Mouse (Mus musculus) liver, embryonic 12.5 days (tissue): ENCODE measurements around the gene Smg9. TPM values are rescaled to one million over a fixed set of nuclear protein-coding genes. Genes with fewer than 3 reads are reported as not detected.

Experiments used
- ATAC-seq: fragments of 200-750 bp; cut with Nextera tagmentation; 2 replicates; pipeline ENCODE4 v1.8.0; 2017; ENCODE audit warnings: moderate number of reproducible peaks, mild to moderate bottlenecking, moderate library complexity
- H3K27ac ChIP-seq: fragments of 300-500 bp; sonication (generic); 2 replicates; pipeline ENCODE4 v1.5.1; 2016; ENCODE audit warnings: mild to moderate bottlenecking
- H3K27me3 ChIP-seq: fragments of 300-500 bp; sonication (generic); replicated peaks from 2 replicates; pipeline ENCODE4 v1.6.1; 2016; ENCODE audit warnings: mild to moderate bottlenecking, moderate library complexity
- H3K36me3 ChIP-seq: fragments of 300-500 bp; sonication (generic); 2 replicates; pipeline ENCODE4 v1.6.1; 2016; ENCODE audit warnings: mild to moderate bottlenecking, moderate library complexity
- H3K4me1 ChIP-seq: fragments of 300-500 bp; sonication (generic); 2 replicates; pipeline ENCODE4 v1.6.1; 2016
- H3K4me2 ChIP-seq: fragments of 300-500 bp; sonication (generic); 2 replicates; pipeline ENCODE4 v1.6.1; 2016; ENCODE audit warnings: mild to moderate bottlenecking, moderate library complexity
- H3K4me3 ChIP-seq: fragments of 300-500 bp; sonication (generic); 2 replicates; pipeline ENCODE4 v1.5.1; 2016; ENCODE audit warnings: mild to moderate bottlenecking, moderate library complexity
- H3K9ac ChIP-seq: fragments of 300-500 bp; sonication (generic); 2 replicates; pipeline ENCODE4 v1.6.1; 2016; ENCODE audit warnings: mild to moderate bottlenecking, moderate library complexity
- H3K9me3 ChIP-seq: fragments of 300-500 bp; sonication (generic); replicated peaks from 2 replicates; pipeline ENCODE4 v1.6.1; 2016; ENCODE audit warnings: mild to moderate bottlenecking, moderate library complexity
- WGBS: fragments of 180-500 bp; shearing (Covaris S2); methylation state at CpG from one replicate; pipeline ENCODE4 v1.1.7; 2016; ENCODE audit not compliant: insufficient replicate concordance; 5-methylcytosine and 5-hydroxymethylcytosine counted together
- polyA plus RNA-seq: library from polyadenylated mRNA; unstranded; fragments of >200 nt; fragmentation: Nextera tagmentation; extraction: Ambion mirVana; gene quantifications from 2 replicates; pipeline ENCODE4 v1.2.1, GENCODE M21; 2016

The Smg9 gene
- polyA plus RNA-seq, 1 experiment from 2014 or later: 22.9 TPM

DNA sequence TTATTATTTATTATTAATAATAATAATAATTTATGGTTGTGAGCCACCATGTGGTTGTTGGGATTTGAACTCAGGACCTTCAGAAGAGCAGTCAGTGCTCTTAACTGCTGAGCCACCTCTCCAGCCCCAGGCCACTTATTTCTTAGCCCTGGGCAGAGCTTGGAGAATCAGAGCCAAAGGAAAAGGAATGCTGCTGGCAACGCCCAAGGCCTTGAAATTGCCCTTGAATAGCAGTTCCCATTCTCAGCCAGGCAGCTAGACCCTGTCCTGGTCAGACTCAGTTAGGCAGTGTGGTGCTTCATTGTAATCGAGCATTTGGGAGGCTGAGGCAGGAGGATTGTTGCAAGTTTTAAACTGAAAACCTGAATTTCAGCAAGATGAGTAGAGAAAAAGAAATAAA, 54.8 kb downstream of the Smg9 start:
- no peak for ATAC-seq
- Histone ChIP-seq H3K27me3 (peaks cover 36% of the 10 kb centered on the region), H3K27ac (no peak overlapping the region), H3K9ac (no peak overlapping the region), H3K4me3 (no peak overlapping the region), H3K9me3 (no peaks in the 10 kb centered on the region), H3K4me1 (peaks cover 13% of the 10 kb centered on the region), H3K4me2 (no peak overlapping the region), H3K36me3 (no peaks in the 10 kb centered on the region)
- WGBS: 53% methylated on average over 2 of the region's 2 CpGs

DNA sequence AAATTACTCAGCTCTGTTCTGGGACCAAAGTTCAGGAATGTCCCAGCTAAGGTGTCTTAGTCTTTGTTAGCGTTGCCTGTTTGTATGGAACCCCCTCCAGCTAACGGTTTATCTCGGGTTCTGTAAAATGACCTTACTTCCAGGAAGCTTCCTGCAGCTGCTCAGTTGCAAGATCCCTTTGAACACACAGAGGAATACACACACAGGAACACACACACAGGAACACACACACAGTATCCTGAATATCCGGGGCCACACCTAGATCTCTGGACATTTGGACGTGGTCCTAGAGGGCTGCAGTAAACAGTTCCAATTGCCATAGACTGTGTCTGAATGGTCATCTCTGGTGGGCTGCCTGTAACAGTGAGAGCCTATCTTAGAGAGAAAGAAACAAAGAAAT, 56.3 kb downstream of the Smg9 start:
- WGBS: 57% methylated on average over 5 of the region's 5 CpGs

DNA sequence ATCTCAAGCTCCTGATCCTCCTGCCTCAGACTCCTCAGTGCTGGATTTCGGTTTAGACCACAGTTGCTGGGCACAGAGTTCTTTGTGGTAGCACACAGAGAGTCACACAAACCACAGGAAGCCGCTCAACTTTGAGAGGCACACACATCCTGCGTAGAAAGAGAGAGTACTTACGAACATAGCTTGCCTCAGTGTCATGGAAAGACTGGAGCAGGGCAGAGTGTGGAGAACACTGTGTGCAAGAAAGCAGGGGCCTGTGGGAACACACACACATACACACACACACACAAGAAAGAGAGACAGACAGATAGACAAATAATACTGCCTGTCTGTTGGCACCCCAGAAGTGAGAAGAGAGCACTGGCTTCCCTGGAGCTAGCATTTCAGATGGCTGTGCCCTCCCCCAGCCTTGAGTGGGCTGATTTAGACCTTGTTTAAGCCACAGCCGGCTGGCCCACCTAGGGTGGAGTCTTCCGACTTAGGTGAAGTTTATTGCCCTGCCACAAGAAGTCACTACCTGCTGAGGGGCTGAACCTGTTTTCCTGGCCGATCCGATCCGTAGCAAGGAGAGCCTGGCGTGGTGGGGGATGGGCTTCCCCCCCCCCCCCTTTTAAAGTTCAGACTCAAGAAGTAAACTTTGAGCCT, 58.4 kb downstream of the Smg9 start:
- Histone ChIP-seq H3K27me3 (peaks cover 48% of the 10 kb centered on the region), H3K27ac (peak overlapping the region; percentile 42), H3K4me2 (no peak overlapping the region), H3K4me1 (peaks cover 23% of the 10 kb centered on the region), H3K9ac (no peak overlapping the region), H3K4me3 (no peak overlapping the region), H3K9me3 (no peaks in the 10 kb centered on the region), H3K36me3 (no peaks in the 10 kb centered on the region)
- ATAC-seq: no peak
- 31% methylated on average over 10 of the region's 10 CpGs for WGBS

More for the DNA sequence above, 56.3 kb downstream of the Smg9 start:
- H3K9ac ChIP-seq: no peak overlapping the region
- no peak overlapping the region for H3K27ac ChIP-seq
- H3K4me3 ChIP-seq: no peak overlapping the region
- H3K27me3 ChIP-seq: peaks cover 44% of the 10 kb centered on the region
- H3K4me1 ChIP-seq: peaks cover 16% of the 10 kb centered on the region
- H3K4me2 ChIP-seq: no peak overlapping the region
- H3K36me3 ChIP-seq: no peaks in the 10 kb centered on the region
- no peak for ATAC-seq
- H3K9me3 ChIP-seq: no peaks in the 10 kb centered on the region

DNA sequence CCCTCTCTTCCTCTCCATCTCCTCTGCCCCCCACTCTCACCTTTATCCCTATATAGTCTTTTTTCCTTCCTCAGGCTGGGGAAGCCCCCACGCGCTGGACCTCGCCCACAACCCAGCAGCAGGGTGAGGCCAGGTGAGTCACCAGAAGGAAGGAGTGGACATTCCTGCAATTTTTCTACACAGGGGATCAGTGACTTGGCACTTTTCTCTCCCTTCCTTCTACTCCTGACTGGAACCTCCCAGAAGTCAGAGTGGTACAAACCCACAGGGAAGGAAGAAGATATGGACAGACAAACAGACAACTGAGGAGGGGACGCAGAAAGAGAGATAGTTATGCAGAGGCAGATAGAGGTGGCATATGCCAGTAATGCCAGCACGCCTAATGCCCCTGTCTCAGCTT, 60.0 kb downstream of the Smg9 start:
- no peak for ATAC-seq
- no peaks in the 10 kb centered on the region for H3K9me3 ChIP-seq
- WGBS: 60% methylated on average over 5 of the region's 5 CpGs
- H3K4me3 ChIP-seq: no peak overlapping the region
- no peak overlapping the region for H3K9ac ChIP-seq
- peaks cover 48% of the 10 kb centered on the region for H3K27me3 ChIP-seq
- H3K4me1 ChIP-seq: peaks cover 27% of the 10 kb centered on the region
- H3K27ac ChIP-seq: no peak overlapping the region
- H3K4me2 ChIP-seq: no peak overlapping the region
- no peaks in the 10 kb centered on the region for H3K36me3 ChIP-seq

DNA sequence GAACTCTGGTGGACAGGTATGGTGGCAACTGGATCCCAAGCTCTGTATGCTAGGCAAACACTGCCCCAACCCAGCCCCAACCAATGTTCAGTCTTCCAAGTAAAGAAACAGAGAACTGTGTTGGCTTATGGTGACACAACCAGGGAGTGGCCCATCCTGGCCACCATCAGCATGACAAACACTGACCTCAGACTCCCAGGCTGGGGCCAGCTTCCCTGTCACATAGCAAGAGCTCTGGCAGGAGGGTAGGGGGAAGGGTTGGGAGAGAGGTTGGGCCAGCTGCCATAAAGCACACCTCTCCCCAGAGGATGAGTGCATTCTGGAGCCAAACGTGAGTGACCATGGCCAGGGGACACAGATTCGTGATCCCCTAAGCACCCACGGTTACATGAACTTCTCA, 60.4 kb downstream of the Smg9 start:
- ATAC-seq: peak; percentile 30; the same call in 1 of the 2 replicates
- H3K9me3 ChIP-seq: no peaks in the 10 kb centered on the region
- no peak overlapping the region for H3K4me3 ChIP-seq
- H3K36me3 ChIP-seq: no peaks in the 10 kb centered on the region
- H3K4me1 ChIP-seq: peaks cover 27% of the 10 kb centered on the region
- WGBS: 58% methylated on average over 3 of the region's 3 CpGs
- H3K9ac ChIP-seq: no peak overlapping the region
- H3K4me2 ChIP-seq: no peak overlapping the region
- H3K27ac ChIP-seq: no peak overlapping the region
- H3K27me3 ChIP-seq: peaks cover 48% of the 10 kb centered on the region

DNA sequence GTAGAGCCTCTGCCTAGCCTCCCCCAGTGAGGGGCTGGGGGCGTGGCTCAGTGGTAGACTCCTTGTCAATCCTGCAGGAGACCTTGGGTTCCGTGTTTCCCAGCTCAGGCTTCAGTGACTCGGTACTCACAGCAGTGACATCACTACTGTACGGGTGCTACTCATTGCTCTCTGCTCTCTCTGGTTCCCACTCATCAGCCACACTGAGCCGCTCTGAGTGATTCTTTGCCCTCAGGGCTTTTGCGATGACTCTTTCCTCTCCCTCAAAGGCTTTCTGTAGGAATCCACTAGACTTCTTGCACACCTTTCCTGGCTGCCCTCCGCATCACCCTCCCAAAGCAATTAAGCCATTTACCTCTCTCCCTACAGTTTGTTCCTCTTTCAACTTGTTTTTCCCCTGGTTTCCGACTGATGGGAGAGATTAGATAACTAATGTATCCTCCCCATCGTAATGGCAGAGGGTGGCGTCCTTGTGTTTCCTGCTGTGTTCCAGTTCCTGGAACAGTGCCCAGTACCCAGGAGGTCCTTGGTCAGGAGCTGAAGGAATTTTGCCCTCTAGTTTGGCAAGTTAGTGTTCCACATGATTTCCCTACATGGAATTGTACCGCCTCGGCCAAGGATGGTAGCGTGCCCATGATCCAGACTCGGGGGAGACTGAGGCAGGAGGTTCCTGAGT, 62.1 kb downstream of the Smg9 start:
- H3K27ac ChIP-seq: no peak overlapping the region
- no peak for ATAC-seq
- peaks cover 27% of the 10 kb centered on the region for H3K4me1 ChIP-seq
- 28% methylated on average over 14 of the region's 14 CpGs for WGBS
- no peak overlapping the region for H3K4me3 ChIP-seq
- H3K4me2 ChIP-seq: no peak overlapping the region
- H3K9me3 ChIP-seq: no peaks in the 10 kb centered on the region
- H3K36me3 ChIP-seq: 0 out of 2 replicates have a peak, but pooled peaks cover 3% of the 10 kb centered on the region
- peaks cover 42% of the 10 kb centered on the region for H3K27me3 ChIP-seq
- H3K9ac ChIP-seq: no peak overlapping the region

DNA sequence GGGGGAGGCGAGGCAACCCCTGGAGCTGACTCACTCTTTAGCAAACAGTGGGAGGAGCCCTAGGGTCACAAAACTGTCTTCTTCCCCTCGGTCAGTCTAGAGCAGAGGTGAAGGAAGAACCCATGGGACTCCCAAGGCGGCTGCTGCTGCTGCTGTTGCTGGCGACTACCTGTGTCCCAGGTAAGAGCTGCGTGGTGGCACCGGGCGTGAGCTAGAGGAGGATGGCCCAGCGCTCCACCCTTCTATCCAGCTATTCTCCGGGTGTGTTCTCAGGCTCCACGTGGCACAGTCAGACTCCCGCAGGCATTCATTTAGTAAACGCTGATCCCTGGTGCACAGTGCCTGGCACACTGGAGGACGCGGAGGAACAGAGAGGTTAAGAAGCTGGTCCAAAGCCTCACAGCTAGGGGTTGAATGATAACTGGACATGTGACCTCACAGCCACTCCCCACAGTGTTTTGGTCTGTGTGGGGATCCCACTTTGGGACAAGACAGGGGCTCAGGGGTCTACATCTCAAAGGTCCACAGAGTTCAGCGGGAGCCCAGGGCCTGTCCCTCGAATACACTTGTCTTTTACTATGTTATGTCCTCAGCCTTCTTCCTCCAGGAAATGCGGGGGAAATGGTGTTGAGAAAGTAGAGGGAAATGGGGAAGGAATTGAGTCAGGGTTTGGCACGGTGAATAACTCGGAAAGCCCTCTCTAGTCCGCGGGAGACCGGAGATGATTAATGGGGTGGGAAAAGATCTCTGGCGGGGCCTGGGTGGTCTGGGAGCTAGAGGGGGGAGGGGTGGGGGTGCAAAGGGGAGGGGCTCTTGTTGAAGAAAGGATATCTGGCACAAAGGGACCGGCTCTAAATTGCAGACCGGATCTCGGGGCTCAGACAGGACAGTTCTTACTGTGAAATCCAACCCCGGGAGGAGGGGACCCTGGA, 63.2 kb downstream of the Smg9 start, which contains the start of gene Plaur:
TSS of gene Plaur (plus strand) at position 97 of the 932 bp plus-strand sequence.
- H3K27me3 ChIP-seq: peaks cover 37% of the 10 kb centered on the region
- no peak within 1 kb of the TSS for H3K9ac ChIP-seq
- ATAC-seq: peak; percentile 35; the same call in 1 of the 2 replicates
- H3K36me3 ChIP-seq: 0 out of 2 replicates have a peak, but pooled peaks cover 6% of the 10 kb centered on the region
- 0 out of 2 replicates have a peak within 1 kb of the TSS, but pooled peaks have one; percentile 23 for H3K27ac ChIP-seq
- H3K4me1 ChIP-seq: peaks cover 27% of the 10 kb centered on the region
- H3K4me3 ChIP-seq: peak within 1 kb of the TSS; percentile 36
- H3K4me2 ChIP-seq: peak within 1 kb of the TSS; percentile 56
- no peaks in the 10 kb centered on the region for H3K9me3 ChIP-seq
- WGBS: 2% methylated on average over 27 of the region's 27 CpGs

DNA sequence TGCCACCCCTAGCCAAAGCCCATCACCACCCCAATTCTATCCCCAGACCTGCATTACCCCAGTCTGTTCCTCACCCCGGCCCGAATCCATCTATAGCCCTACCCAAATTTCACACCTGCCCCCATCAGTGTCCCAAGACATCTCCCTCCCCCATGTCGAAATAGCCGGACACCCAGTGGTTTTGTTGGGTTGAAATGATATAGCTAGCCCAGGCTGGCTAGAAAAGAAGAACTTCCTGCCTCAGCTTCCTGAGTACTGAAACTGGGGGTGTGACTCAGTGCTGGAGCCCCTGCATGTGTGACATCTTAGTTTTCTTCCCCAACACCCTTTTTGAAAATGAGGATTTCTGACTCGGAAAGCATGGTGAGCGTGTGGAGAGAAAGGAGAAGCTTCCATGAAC, 67.4 kb downstream of the Smg9 start:
- WGBS: 54% methylated on average over 6 of the region's 6 CpGs
- no peak overlapping the region for H3K4me2 ChIP-seq

DNA sequence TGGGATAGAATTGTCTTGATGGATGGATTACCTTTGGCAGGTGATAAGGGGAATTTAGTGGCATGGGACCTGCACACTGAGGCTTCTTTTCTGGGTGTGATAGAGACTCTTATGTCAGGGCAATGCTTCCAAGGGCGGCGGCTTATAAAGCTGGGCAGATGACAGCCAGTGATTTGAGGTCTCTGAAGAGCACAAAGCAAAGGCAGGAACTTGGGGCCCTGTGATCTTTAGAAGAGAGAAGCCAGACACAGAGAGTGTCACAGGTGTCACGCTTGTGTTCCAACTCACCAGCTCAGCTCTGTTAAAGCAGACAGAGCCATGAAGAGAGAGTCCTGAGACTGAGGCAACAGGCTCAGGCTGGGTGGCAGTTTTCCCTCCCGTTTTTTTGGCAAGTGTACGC, 68.5 kb downstream of the Smg9 start:
- Histone ChIP-seq H3K27ac (no peak overlapping the region), H3K4me3 (no peak overlapping the region), H3K4me1 (peaks cover 4% of the 10 kb centered on the region; the same call in 1 of the 2 replicates), H3K4me2 (no peak overlapping the region), H3K9ac (no peak overlapping the region), H3K36me3 (peaks cover 14% of the 10 kb centered on the region; the same call in 1 of the 2 replicates), H3K9me3 (0 out of 2 replicates have a peak, but pooled peaks cover 3% of the 10 kb centered on the region), H3K27me3 (peaks cover 5% of the 10 kb centered on the region)
- no peak for ATAC-seq
- WGBS: 67% methylated on average over 5 of the region's 5 CpGs

More for the DNA sequence above, 67.4 kb downstream of the Smg9 start:
- Histone ChIP-seq H3K27me3 (peaks cover 14% of the 10 kb centered on the region), H3K9me3 (no peaks in the 10 kb centered on the region), H3K27ac (no peak overlapping the region), H3K36me3 (peaks cover 9% of the 10 kb centered on the region; the same call in 1 of the 2 replicates), H3K9ac (no peak overlapping the region), H3K4me3 (no peak overlapping the region), H3K4me1 (peaks cover 14% of the 10 kb centered on the region)
- no peak for ATAC-seq

DNA sequence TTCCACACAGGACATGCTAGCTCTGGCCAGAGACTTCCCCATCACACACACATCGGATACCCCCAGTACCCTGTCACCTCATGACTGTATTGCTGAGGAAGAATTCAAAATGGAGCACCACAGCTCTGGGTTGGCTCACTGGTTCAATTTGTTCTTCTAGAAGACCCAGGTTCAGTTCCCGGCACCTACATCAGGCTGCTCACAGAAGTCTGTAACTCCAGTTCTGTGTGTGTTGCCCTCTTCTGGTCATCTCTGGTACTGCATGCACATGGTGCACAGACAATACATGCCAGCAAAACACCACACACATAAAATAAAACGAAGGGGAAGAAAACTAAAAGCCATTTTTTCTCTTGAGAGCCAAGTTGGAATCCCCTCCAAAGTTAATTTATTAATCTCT, 69.7 kb downstream of the Smg9 start:
- no peak overlapping the region for H3K27ac ChIP-seq
- H3K4me3 ChIP-seq: no peak overlapping the region
- H3K36me3 ChIP-seq: peaks cover 15% of the 10 kb centered on the region; the same call in 1 of the 2 replicates
- no peaks in the 10 kb centered on the region for H3K27me3 ChIP-seq
- no peak for ATAC-seq
- 0 out of 2 replicates have a peak, but pooled peaks cover 3% of the 10 kb centered on the region for H3K9me3 ChIP-seq
- no peaks in the 10 kb centered on the region for H3K4me1 ChIP-seq
- 77% methylated on average over 3 of the region's 3 CpGs for WGBS
- no peak overlapping the region for H3K9ac ChIP-seq
- no peak overlapping the region for H3K4me2 ChIP-seq

DNA sequence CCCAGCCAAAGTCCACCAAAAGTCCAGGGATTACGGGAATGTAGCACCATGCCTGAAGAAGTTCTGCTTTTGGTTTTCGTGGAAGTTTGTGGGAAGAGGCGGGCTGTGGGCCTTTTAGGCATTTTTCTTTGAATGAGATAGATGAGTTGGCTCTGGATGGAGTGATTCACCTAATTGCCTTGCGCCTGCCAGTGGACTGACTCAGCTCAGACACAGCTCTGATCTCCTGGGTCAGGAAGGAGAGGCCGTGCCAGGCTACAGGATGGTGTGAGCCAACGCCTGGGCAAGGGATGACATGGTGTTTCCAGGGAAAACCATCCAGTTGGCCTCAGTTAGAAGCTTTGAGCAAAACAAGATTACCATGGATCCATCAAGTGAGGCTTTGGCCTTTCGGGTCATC, 70.9 kb downstream of the Smg9 start:
- 82% methylated on average over 7 of the region's 7 CpGs for WGBS
- Histone ChIP-seq H3K4me1 (no peaks in the 10 kb centered on the region), H3K4me3 (no peak overlapping the region), H3K9me3 (0 out of 2 replicates have a peak, but pooled peaks cover 3% of the 10 kb centered on the region), H3K9ac (no peak overlapping the region), H3K27me3 (no peaks in the 10 kb centered on the region), H3K27ac (no peak overlapping the region), H3K36me3 (peaks cover 15% of the 10 kb centered on the region; the same call in 1 of the 2 replicates), H3K4me2 (no peak overlapping the region)
- ATAC-seq: no peak
